Mouse (Mus musculus): ENCODE results near the gene Nlrp1b.

Gene Nlrp1b

DNA sequence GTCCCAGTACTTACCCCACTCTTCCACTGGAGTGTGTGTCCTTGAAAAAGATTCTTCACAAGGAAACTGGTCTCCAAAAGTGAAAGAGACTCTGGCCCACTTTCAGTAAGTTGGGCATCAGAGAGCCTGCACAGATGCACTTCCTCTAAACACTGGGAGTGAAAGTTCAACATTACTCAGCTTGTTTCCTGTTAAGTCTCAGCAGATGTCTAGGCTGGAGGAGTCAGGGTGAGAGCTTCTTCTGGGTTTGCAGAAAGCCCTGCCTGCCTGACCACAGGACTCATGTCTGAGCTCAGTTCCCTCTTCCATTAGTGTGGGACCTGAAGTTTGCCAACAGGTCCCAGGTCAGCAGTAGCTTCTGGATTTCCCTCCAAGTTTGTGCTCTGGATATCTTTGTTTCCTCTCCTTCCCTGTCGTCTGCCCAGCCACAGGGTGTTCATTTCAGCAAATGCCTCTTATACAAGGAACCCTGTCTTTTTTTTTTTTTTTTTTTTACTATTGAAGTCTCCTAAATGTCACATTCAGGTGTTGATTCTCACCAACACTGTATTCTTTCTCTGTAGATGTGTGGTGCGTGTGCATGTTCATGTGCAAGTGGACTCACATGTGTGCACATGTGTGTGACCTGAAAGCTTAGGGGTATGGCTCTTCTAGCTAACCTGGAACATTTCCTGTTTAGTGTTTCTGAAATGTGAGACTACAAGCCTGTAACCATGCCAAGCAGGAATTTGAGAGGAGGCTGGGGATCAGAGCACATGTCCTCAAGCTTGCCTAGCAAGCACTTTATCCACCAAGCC, at the start of gene Nlrp1b:
Gene Nlrp1b, minus strand, starts transcription at position 50 of the 797 bp plus-strand sequence.
- DNase-seq = no peak

DNA sequence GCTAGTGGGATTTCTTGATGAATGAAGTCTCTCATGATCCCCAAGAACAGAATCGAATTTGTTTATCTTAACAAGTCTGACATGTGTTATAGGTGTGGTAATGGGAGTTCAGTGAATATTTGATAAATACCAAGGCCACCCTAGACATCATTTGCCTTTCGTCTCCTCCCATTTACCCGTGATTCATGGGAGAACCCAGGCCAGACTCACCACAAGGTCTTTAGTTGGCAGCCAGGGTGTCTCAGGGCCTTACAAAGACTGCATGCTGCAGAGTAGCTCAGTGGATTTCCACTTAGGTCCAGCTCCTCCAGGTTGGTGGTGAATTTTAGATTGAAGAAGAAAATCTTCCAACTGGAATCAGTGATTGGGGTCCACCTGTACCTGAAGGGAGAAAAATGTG, 30.5 kb upstream of the Nlrp1b start:
- DNase-seq = no peak

DNA sequence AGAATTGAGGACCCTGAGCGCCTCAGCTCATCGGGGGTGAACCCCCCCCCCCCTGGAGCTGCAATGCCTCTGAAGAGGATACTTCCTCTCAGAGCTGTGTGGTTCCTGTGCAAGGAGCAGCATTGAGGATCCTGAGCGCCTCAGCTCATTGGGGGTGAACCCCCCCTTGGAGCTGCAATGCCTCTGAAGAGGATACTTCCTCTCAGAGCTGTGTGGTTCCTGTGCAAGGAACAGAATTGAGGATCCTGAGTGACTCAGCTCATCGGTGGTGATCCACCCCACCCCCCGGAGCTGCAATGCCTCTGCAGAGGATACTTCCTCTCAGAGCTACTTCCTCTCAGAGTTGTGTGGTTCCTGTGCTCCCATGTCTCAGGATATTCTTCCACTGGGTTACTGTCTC, 20.8 kb upstream of the Nlrp1b start:
- DNase-seq = no peak

DNA sequence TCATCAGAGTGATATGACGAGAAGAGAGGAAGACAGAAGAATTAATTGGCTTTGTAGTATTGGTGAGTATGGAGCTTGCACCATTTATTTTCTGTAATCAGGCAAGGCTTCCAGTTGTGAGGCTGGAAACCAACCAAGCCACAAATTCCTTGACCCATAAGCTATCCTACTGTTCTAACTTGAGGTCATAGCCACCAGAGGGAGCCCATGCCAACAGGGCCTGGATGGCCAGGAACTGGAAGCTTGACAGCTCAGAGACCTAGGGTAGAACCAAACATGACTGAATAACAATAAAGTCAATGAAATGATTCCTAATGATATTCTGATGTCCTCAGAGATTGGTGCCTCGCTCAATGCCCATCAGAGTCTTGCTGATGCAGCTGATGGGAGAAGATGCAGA, 5.9 kb downstream of the Nlrp1b start:
- DNase-seq = no peak

DNA sequence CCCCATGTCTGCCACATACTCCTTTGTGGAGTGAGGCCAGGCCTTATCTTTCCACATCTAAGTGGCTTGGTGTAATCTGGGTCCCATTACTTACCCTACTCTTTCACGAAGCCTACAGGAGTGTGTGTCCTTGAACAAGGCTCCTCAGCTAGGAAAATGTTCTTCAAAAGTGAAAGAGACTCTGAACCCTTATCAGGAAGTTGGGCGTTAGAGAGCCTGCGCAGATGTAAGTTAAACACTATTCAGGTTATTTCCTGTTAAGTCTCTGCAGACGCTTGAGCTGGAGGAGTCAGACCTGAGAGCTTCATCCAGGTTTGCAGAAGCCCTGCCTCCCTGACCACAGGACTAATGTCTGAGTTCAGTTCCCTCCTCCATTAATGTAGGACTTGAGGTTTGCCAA, 27.8 kb downstream of the Nlrp1b start:
- DNase-seq = no peak

DNA sequence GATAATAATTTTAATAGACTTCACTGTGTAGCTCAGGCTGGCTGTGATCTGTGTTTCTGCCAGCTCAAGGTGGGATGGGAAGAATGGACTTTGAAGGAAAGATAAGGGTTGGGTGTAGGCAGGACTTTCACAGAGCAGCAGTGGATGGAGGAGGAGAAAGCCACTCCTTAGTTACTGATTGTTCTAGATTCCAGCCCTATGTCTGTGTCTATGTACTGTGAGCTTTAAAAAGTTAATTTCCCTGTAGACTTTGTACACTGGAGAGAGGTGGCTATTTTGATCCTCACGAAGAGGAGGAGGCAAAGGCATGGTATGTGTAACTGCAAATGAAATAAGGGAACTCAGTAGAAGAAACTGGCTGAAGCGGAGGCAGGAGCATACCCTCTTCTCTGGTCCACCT, 31.2 kb downstream of the Nlrp1b start:
- DNase-seq = no peak

DNA sequence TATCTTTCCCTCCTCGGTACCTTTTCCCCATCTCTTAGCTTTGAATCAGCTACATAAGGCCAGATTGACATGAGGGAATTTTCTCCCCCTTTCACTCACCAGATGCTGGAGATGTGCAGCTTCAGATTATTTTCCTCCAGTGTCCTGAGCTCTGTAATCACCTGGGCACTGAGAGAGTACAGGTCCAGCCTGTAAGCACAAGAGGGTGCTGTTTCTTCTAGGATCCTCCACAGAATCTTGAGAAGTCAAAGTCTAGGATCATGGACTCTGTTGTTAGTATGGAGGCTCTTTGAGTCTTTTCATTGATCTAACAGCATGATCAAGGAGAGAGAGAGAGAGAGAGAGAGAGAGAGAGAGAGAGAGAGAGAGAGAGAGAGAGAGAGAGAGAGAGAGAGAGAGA, 60.9 kb downstream of the Nlrp1b start:
- DNase-seq = no peak

DNA sequence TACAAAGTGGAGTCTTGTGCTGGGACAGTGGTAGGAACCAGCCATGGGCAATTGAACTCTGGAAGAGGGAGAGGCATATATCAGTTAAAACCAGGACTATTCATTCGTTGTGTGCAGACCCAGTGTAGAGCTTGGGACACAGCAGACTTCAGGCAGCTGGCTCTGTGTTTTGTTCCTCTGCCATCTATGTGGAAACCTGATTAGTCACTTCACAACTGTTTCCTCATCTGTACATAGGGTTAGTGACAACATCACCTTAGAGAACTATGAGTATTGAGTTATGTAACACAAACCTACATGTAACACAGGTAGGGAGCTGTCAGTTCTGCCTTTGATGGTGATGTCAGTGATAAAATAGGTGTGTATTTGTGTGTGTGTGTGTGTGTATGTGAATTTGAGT, 66.4 kb downstream of the Nlrp1b start:
- no peak for DNase-seq

DNA sequence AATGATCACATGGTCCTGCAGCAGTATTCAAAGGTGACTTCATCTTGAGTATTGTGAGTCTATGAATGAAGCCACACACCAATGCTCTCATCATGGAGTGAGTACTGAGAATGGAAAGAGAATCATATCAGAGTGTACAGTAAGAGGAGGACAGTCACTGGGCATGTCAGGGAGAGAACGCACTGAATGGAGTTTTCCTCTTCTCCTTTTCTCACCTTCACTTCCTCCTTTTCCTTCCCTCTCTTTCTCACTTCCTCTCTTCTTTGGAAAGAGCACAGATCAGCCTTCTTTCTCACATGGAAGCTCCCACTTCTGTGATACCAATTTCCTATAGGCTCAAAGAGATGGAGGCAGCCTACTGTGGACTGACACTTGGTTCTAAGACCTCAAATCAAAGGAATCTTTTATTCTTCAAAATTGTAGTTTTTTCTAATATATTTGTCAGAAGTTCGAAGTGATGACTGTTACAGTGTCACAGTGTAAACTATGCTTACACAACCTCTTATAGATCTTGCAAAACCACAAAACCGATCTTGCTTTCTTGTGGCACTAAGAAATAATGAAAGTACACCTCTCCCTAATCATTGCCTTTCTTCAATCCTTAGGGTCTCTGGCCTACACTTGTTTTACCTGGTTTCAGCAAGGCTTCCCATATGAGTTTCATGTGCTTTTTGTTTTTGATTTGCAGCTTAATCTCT, 70.9 kb downstream of the Nlrp1b start:
- DNase-seq = no peak

DNA sequence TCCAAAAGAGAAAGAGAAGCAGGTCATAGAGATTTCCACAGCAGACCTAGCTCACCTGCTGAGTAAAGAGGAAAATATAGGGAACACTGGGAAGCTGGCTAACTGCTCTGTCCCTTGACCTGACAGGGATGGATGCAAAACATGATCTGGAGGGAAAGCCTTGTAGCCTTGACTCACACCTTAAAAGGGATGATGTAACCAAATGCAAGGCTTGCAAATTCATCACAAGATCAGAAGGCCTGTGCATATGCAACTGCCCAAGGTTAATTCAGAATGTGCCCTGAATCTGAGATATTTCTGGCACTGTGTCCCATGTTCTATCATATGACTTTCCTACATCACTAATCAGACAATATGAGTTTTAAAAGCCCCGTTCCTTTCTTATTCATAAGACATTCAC, 75.3 kb downstream of the Nlrp1b start:
- no peak for DNase-seq

DNA sequence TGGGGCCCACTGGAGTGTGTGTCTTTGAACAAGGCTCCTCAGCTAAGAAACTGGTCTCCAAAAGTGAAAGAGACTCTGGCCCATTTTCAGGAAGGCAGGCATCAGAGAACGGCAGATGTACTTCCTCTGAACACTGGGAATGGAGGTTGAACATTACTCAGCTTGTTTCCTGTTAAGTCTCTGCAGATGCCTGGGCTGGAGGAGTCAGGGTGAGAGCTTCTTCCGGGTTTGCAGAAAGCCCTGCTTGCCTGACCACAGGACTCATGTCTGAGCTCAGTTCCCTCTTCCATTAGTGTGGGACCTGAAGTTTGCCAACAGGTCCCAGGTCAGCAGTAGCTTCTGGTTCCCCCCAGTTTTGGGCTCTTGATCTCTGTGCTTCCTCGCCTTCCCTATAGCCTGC, 85.9 kb downstream of the Nlrp1b start, which contains the start of gene Nlrp1a:
Gene Nlrp1a, minus strand, starts transcription at position 44 of the 400 bp plus-strand sequence.
- no peak for DNase-seq

DNA sequence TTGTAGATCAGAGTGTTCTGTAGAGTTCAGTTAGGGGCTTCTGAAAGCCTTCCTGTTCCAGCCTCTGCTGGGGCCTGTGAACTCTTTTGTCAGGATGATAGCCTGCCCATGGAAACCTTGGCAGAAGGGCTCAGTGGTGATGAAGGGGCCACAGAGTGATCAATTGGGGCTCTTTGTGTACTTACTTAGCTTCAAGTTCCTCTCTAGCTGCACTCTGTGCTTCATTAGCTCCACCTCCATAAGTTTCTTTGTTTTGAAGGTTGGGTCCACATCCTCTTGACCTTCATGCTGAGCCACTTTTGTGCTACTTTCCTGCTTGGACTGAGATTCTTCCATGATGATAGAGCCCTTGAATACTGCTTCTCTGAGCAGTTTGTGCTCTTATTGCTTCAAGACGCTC, 88.5 kb downstream of the Nlrp1b start:
- no peak for DNase-seq

DNA sequence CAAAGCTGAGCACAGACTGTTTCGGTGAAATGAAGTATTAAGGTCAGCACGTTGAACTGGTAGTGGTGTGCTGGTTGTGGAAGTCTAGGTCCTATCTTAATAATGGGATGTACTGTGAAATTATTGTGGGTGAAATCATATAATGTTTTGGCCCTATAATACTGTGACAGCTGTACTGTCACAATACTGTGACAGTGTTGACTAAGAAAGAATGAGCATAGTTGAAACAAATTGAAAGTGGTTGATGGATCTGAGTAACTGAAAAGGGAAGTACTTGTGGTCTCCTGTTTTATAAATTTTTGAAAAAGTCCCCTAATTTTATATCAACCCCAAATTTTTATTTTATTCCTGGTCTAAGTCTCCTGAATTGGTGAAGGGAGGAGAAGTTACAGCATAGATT, 123.4 kb downstream of the Nlrp1b start:
- no peak for DNase-seq

DNA sequence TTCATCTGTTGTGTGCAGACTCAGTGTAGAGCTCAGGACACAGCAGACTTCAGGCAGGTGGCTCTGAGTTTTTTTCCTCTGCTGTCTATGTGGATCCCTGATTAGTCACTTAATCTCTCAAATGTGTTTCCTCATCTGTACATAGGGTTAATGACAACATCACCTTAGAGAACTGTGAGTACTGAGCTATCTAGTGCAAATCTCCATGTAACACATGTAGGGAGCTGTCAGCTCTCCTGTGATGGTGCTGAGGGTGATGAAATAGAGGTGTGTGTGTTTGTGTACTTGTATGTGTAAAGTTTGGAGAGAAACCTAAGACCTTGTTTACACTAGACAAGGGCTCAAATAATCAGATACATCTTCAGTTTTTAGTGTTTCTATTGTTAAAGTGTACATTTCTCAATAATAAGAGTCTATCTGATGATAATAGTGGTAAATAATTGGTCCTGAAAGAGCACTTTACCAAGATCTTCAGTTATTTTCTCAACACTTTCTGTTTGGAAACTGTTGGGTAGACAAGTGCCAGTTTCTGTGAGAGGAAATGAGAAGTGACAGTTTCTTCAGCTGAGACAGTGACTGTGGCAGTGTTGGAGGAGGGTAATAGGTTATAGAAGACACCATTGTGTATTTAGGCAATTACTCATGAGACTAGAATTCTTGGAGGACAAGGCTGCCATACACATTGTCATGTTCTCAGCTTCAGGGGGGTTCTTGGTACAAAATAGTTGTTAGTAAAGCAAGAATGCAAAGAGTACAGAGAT, 124.1 kb downstream of the Nlrp1b start:
- no peak for DNase-seq

DNA sequence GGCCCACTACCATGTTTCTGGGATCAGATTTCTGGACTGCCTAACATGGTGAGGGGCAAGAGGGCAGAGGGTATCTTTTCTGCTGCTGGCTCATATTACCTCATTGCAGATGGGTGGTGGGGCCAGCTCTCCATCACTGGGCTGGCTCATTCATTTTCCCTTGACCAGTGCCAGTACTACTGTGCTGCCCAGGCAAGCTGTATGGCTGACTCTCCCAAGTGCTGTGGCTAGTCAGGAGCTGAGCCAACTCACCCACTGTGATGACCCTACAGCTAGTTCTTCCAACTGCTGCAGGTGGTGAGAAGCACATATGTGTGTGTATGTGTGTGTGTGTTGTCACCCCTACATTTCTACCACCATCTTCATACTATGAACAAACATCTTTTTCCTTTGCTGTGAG, 126.6 kb downstream of the Nlrp1b start:
- DNase-seq = no peak

All from right cerebral cortex, postnatal 25 days (tissue).